In the genomic region with DNA sequence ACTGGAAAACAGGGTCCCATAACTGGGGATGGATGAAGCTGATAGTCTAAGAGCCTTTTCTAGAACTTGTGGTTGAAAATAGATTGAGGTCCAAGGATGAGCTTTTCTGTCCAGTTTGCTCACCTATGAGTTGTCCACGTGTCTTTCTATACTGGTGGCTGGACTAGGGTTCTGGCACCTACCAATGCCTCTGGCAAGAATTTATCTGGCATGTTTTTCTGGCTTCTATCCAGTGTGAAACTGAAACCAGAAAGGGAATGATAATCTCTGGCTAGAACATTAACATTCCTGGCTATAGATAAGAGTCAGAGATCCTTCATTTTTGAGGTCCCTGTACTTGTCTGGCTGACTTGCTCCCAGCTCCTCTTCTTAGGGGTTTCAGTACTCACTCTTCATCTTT, we compare ENCODE assay signal across 8 mouse cellular contexts.
"Had no signal": no experiment of that assay in that cellular context is flagged by ENCODE, and none has a peak within 500 bp of the region (broad histone marks: within the 10 kb centered on the region; RNA-seq: fewer than 3 reads in every experiment).

No protein-coding gene starts in this region.

- DNase-seq: kidney, adult 9 months; kidney, postnatal 36 days; layer of hippocampus, adult 9-11 months; layer of hippocampus, postnatal 36 days; liver; lung, adult 2 months; lung, postnatal 14 days; thymus, postnatal 4 days had no signal
